Mouse (Mus musculus) kidney, adult 2 months (tissue): ENCODE data around the gene Dip2c. TPM values are rescaled to one million over a fixed set of nuclear protein-coding genes. Genes with fewer than 3 reads are reported as not detected.

Experiments used
- DNase-seq: peaks from one replicate; pipeline ENCODE4 v3.0.0; 2021
- H3K27ac ChIP-seq: fragments of 200-500 bp; 2 replicates; pipeline ENCODE4 v1.5.1; 2012; ENCODE audit warnings: low read depth, low read length, control low read depth, inconsistent platforms; ENCODE audit not compliant: insufficient read depth
- H3K27me3 ChIP-seq: fragments of 200-500 bp; replicated peaks from 2 replicates; pipeline ENCODE4 v1.6.1; 2012; ENCODE audit warnings: mild to moderate bottlenecking, moderate library complexity, low read length, inconsistent platforms; ENCODE audit not compliant: control insufficient read depth, insufficient read depth
- H3K36me3 ChIP-seq: fragments of 200-500 bp; 2 replicates; pipeline ENCODE4 v1.6.1; 2012; ENCODE audit warnings: mild to moderate bottlenecking, moderate library complexity, low read length, inconsistent platforms; ENCODE audit not compliant: control insufficient read depth, insufficient read depth
- H3K4me1 ChIP-seq: fragments of 200-500 bp; 2 replicates; pipeline ENCODE4 v1.6.1; 2011; ENCODE audit warnings: low read length; ENCODE audit not compliant: control insufficient read depth, insufficient read depth
- H3K4me3 ChIP-seq: fragments of 200-500 bp; 2 replicates; pipeline ENCODE4 v1.5.1; 2011; ENCODE audit warnings: mild to moderate bottlenecking, low read depth, low read length, control low read depth; ENCODE audit not compliant: insufficient read depth
- CTCF ChIP-seq: fragments of 200-500 bp; conservative IDR thresholded peaks from 2 replicates; pipeline ENCODE4 v1.5.1; 2011; ENCODE audit warnings: low read depth, mild to moderate bottlenecking, control low read depth, low read length, moderate library complexity, mixed read lengths; ENCODE audit not compliant: insufficient read depth, insufficient read length
- POLR2A ChIP-seq: fragments of 200-500 bp; IDR thresholded peaks from one replicate; pipeline ENCODE4 v1.6.1; 2011; ENCODE audit warnings: low read depth, low read length, control low read depth
- WGBS: fragments of 180-500 bp; shearing (Covaris S2); methylation state at CpG from one replicate; pipeline ENCODE4 v1.1.7; 2018; 5-methylcytosine and 5-hydroxymethylcytosine counted together
- polyA plus RNA-seq: library from polyadenylated mRNA; depleted of rRNA; stranded (reverse); fragments of >200 nt; gene quantifications from 2 replicates; pipeline ENCODE4 v1.2.3, GENCODE M21; 2012

Gene Dip2c
- polyA plus RNA-seq, 1 experiment: 11.0 TPM

DNA sequence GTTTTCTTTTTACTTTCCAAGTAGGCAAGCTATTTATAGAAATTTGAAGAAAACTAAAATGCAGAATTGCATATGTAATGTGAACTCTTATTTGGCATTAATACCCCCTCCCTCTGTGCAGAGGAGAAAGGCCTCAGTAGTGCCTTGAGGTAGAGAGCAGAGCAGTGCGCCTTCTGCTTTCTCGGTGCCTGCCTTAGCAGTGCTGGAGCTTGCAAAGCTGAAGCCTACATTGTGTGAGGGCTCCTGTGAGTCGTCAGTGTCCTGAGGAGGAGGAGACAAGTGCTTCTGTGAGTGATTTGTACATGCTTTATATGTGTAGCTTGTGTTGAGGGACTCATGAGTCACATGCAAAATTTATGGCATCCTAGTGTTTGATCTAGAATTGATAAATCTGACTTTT lies 21.4 kb downstream of the Dip2c start:
- 70% methylated on average over 3 of the region's 3 CpGs for WGBS
- no peak for TF ChIP-seq CTCF
- no peak for TF ChIP-seq POLR2A
- Histone ChIP-seq H3K27me3 (no peaks in the 10 kb centered on the region), H3K36me3 (no peaks in the 10 kb centered on the region), H3K4me3 (no peak overlapping the region), H3K4me1 (peaks cover 7% of the 10 kb centered on the region), H3K27ac (no peak overlapping the region)
- DNase-seq: no peak

DNA sequence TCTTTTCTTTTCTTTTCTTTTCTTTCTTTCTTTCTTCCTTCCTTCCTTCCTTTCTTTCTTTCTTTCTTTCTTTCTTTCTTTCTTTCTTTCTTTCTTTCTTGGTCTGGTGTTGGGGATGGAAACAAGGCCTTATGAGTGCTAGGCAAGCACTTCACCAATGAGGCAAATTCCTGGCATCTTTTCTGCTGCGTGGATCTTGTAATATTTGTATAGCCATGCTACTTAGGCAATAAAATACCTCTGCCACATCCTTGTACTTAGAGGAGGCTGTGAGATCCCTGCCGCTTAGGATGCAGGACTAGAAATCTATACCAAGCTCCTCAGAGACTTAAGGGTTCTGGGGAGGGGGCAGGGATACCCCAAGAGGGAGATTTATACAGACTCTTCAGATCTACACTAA lies 23.3 kb downstream of the Dip2c start:
- 74% methylated on average over 2 of the region's 2 CpGs for WGBS
- no peaks in the 10 kb centered on the region for H3K27me3 ChIP-seq
- TF ChIP-seq POLR2A (no peak), CTCF (no peak)
- H3K4me1 ChIP-seq: peaks cover 7% of the 10 kb centered on the region
- DNase-seq: no peak
- H3K27ac ChIP-seq: no peak overlapping the region
- H3K36me3 ChIP-seq: no peaks in the 10 kb centered on the region
- H3K4me3 ChIP-seq: no peak overlapping the region

DNA sequence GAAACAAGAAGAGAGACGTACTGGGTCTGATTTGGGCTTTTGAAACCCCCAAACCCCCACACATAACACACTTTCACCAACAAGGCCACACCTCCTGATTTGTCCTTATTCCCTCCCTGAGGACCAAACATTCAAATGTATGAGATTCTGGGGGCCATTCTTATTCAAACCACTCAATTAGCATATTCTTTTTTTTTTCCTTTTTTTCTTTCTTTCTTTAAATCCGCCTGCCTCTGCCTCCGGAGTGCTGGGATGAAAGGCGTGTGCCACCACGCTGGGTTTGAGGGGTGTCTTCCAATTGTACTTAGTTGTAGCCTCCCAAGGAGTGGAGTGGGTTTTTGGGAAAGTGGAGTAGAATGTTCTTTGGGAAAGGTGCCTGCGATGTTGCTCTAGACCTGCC lies 32.5 kb downstream of the Dip2c start:
- WGBS: 89% methylated on average over 6 of the region's 6 CpGs
- Histone ChIP-seq H3K4me1 (peaks cover 20% of the 10 kb centered on the region), H3K4me3 (no peak overlapping the region), H3K27me3 (no peaks in the 10 kb centered on the region), H3K36me3 (no peaks in the 10 kb centered on the region), H3K27ac (no peak overlapping the region)
- no peak for TF ChIP-seq POLR2A
- no peak for TF ChIP-seq CTCF
- no peak for DNase-seq

DNA sequence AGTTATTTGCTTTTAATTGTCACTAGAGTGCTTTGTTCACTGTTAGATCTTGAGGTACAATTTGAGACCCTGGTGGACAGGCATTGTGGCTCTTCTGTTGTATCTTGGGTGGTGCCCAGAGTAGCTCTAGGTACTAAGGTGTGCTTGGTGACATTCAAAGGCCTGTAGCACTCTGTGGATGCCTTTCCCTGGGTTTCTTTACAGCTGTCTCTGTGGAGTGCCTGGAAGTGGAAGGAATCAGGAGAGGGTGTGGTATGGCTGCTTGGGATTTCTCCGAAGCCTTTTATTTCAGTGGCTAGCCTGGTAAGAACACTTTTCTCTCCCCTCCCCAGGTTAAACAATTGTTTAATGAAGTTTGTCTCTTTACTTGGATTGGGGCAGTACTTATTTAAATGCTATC lies 34.5 kb downstream of the Dip2c start:
- 81% methylated on average over 1 of the region's 1 CpGs for WGBS
- Histone ChIP-seq H3K27ac (no peak overlapping the region), H3K4me1 (peaks cover 23% of the 10 kb centered on the region), H3K4me3 (no peak overlapping the region), H3K36me3 (no peaks in the 10 kb centered on the region), H3K27me3 (no peaks in the 10 kb centered on the region)
- DNase-seq: no peak
- no peak for TF ChIP-seq CTCF
- no peak for TF ChIP-seq POLR2A

DNA sequence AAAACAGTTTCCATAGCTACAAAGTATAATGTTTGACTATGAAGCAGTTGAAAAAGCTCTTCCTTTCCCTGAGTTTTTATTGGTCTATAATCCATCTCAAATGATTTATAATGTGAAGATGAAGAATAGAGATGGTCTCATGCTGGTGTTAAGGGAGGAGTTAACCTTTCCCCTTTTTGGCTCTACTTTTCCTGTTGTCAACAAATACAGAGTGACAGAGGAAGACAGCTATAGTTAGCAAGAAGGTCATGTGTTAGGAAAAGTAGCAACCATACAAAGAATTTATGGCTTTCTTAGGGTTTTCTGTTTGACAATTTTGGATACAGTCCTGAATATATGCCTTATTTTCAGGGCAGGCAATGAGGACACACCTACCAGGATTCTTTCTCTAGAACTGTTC lies 36.6 kb downstream of the Dip2c start:
- Histone ChIP-seq H3K4me1 (peaks cover 19% of the 10 kb centered on the region), H3K36me3 (no peaks in the 10 kb centered on the region), H3K4me3 (no peak overlapping the region), H3K27ac (no peak overlapping the region), H3K27me3 (no peaks in the 10 kb centered on the region)
- peak; percentile 43 for DNase-seq
- TF ChIP-seq POLR2A: no peak
- no peak for TF ChIP-seq CTCF

DNA sequence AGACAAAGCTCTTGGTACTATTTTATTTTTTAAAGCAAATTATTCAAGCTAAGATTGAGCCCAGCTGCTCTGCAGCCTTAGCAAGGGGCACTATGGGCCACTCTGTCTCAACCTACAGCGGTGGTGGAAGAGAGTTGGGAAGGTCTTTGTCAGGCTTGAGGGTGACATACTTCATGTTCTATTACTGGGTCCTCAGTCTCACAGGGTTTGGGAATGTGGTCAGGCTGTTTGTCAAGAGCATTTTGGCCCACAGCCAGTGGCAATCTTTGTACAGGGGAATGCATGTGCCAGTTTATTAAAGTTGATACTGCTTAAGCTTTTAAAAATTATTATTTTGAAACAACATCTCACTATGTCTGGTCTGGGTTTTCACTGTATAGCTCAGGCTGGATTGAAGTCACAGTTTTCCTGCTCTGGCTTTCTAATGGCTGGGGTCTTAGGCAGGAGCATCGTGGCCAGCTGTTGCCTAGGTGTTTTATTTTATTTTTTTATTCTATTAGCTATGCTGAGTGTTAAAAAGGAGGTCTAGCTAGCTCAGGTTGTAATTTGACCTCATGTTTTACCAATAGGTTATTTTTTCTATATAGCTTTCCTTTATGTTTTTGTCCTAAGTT lies 37.9 kb downstream of the Dip2c start:
- DNase-seq: peak; percentile 40
- Histone ChIP-seq H3K27ac (no peak overlapping the region), H3K4me3 (no peak overlapping the region), H3K36me3 (no peaks in the 10 kb centered on the region), H3K4me1 (peaks cover 21% of the 10 kb centered on the region), H3K27me3 (no peaks in the 10 kb centered on the region)
- 58% methylated on average over 2 of the region's 2 CpGs for WGBS
- TF ChIP-seq CTCF (no peak), POLR2A (no peak)

DNA sequence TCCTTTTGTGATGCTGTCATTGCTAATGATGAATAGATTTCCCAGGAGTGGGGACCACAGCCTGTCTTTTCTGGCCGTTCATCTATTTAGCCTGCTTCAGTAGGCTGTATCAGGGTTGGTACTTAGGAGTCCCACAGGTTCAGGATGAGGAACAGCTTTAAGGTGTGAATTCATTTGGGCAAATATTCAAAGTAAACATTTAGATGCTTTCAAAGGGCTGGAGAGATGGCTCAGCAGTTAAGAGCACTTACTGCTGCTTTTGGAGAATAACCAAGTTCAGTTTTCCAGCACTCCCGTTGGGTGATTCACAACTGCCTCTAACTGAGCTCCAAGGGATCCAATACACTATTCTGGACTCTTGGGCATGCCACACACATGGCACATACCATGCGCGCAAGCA lies 38.4 kb downstream of the Dip2c start:
- H3K27ac ChIP-seq: no peak overlapping the region
- peaks cover 21% of the 10 kb centered on the region for H3K4me1 ChIP-seq
- no peaks in the 10 kb centered on the region for H3K36me3 ChIP-seq
- H3K27me3 ChIP-seq: no peaks in the 10 kb centered on the region
- no peak for TF ChIP-seq POLR2A
- no peak for TF ChIP-seq CTCF
- no peak for DNase-seq
- 63% methylated on average over 4 of the region's 4 CpGs for WGBS
- H3K4me3 ChIP-seq: no peak overlapping the region

DNA sequence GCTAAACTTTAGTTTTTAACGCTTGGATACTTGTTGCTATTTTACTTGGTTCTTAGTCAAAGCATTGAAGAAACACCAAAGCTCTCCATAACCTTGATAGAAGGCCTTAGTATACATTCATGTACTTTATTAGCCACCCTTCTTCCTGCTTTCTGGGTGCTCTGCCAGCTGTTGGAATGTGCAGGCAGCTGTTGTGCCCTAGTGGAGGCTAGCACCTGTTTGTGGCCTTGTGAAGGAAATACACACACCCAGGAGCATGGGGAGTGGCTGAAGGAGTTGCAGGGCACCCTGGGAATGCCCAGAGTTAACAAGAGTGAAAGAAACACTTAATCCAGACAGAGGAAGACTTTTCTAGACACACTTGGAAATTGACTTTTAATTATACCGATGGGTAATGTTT lies 43.4 kb downstream of the Dip2c start:
- Histone ChIP-seq H3K4me3 (no peak overlapping the region), H3K27ac (no peak overlapping the region), H3K4me1 (0 out of 2 replicates have a peak, but pooled peaks cover 3% of the 10 kb centered on the region), H3K27me3 (no peaks in the 10 kb centered on the region), H3K36me3 (no peaks in the 10 kb centered on the region)
- TF ChIP-seq CTCF (no peak), POLR2A (no peak)
- WGBS: 92% methylated on average over 2 of the region's 2 CpGs
- no peak for DNase-seq
